Mouse (Mus musculus) yolk sac, embryonic 10.5 days (tissue): ENCODE results near the gene Grip1.
A peak's percentile ranks its signal among the peaks of the same experiment; 100 is the strongest.

Source experiments
- DNase-seq: peaks from one replicate; pipeline ENCODE4 v3.0.0-alpha.2; 2017; ENCODE audit warnings: low spot score

Gene Grip1

DNA sequence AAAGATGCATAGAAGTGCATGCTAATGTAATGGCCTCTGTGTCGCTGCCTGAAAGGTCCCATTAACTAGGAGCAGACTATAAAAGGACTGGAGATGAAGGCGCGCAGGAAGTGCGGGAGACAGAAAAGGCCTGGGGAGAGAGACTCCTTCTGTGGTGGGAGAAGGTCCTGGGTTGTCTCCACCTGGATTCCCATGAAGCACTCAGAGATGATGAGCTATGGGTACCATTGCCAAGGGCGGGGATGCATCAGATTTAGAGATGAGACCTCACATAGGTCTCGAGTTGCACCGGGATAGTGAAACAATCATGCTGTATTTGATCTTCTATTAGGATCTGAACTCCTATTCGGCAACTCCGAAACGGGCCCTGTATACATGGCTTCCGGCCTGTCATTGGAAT is 212.8 kb downstream of the Grip1 start:
- DNase-seq: no peak

DNA sequence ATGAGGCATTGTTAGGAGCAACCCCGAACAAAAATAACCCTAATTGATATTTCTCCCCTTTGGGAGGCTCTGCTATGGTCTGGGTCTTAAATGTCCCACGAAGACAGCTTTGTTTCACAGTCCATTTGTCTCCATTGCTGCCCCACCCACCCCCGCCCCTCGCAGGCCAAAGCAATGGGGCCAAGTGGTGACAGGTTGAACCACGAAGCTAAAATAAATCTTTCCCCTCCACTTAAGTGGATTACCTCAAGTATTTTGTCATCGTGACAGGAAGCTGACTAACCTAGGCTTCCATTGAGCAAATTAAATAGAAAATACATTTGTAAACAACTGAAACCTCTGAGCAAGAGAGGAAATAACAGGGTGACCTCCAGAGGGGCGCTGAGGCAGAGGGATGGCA is 216.8 kb downstream of the Grip1 start:
- DNase-seq: no peak

DNA sequence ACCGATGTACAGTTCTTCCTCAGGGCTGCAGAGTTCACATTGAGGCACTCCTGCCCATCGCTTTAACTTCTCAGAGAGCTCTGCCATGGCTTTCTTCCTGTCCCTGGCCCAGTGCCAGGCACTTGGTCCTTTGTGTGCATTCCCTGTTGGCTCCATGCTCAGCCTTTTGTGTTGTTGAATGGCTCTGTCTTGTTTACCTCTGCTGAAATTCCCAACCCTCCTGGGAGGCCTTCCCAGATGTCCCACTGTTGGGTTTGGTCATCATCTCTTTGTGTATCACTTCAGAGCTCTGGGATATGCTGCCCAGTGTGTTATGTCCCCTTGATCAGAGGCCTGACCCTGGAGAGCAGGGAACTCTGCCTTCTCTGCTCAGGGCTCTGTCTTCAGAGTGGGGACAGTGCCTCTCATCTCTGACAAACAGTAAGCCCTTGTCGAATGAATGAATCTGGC is 230.8 kb downstream of the Grip1 start:
- no peak for DNase-seq

DNA sequence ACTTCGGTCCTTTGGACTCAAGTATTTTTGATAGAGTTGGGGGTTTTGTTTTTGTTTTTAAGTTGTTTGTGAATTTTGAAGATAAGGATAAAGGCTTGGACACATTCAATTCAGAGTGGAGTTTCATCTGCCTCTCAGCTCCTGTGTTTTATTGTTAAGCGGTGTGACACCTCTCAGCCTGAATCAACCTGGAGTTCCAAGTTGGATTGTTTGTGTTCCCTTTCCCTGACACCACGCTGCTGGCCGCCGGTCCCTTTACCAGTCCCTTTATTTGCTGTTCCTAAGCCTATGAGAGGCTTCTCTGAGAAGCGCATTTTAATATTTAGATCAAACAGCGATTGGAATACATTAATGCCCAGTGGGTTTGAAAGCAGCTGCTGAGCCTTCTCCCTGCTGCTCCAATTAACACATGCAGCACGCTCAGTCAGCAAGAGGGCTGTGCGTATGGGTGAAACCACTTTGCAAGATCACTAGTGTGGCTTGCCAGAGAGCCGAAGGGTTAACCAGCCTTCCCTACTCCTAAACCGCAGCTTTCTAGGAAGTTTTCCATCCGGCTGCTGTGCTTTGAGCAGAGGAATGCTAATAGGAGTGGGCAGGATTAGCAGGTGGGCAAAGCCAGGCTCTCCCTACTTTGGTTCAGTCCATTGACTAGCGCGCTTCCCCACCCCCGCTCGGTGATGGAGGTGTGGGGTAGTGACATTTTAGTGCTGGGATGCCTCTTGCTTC is 237.9 kb downstream of the Grip1 start:
- DNase-seq: peak; percentile 15

DNA sequence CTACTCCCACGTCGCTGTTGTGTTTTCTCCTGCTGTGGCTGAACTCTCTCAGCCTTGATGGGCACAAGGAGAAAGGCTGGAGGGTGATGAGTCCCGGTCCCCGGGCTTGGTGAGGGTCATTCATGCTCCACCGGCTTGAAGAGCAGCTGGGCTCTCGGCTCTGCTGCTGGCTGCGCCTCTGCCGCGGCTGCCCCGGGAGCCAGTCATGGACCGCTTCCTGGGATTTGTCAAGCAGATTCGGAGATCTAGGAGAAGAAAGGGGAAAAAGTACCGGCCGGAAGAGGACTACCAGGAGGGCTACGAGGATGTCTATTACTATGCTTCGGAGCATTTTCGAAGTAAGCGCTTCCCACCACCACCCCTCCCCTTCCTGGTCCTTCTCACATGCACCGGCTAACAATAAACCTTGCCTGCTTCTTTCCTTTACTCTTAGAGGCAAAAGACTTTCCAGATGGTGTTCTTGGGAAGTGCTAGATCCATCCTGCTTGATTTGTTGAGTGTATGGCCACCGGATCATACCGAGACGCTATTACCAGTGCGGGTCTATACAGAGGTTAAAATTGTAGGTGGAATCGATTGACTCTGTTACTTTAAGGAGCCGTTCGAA is 238.8 kb downstream of the Grip1 start:
- DNase-seq: no peak

DNA sequence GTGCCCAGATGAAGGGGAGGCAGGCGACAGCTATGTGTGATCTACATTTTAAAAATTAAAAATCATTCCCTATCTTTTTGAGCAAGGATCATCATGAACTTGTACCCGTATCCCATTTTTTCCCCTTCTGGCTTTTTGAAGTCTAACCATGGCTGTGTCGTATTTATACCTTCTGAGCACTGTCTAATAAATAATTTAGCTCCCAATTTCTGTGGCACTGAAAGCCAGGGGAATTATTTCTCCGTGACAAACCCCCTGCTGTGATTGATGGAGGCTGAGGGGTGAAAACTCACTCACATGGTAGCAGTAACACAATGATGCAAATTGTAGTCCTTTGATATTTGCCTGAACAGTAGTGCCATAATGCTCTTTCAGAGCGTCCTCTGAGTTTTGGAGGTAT is 239.8 kb downstream of the Grip1 start:
- DNase-seq: no peak

DNA sequence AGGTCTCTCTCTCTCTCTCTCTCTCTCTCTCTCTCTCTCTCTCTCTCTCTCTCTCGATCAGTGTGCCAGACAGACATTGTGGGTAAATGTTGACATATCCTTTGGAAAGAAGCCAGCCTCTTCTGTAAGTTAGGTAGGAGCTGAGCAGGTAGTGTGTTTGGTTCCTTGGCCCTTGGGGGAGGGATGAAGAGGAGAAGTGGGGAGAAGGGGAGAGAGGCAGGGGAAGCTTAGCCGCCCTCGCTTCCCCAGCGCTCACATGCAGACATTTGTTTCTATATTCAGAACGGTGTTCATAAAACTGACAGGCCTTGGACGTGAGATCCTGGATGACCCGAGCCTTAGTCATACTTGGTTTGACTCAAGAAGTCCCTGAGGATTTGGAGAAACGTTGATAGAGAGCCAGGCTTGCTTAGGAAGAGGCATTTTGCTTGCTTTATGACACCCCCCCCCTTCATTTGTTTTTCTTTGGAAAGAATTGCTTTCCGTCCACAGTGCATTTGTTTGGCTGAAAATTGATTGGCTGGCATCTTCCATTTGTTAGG is 243.7 kb downstream of the Grip1 start:
- DNase-seq: no peak

DNA sequence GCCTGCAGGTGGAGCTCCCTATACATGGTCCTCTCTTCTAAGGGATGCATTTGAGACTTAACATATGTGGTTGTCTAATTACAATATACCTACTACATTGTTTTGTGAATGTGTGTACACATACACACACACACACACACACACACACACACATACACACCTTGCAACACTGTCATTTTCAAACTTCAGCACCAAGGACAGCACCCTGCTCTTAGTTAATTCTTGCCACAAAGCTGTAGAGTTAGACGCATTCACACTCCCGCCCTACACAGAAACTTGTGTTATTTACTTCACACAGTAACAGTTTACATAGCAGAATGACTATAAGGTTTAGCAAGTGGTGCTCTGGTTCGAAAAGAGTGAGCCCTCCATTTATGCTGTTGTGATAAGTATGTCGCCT is 251.7 kb downstream of the Grip1 start:
- DNase-seq: peak; percentile 45

DNA sequence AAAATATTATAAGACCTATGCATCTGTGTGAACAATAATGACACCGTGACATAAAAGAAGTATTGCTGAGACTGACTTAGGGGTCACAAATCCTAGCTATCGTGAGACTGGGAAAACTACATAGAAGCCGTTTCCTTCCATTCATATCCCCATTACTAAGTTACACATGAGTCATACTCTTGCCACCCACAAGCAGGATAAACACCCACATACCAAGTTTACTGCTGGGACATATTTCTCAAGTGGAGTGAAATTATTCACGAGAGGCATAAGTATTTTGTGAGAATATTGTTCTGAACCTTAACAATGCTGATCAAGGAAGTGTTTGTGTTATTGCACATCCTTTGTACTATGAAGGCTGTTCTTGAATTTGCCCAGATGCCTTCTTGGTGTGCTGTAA is 252.7 kb downstream of the Grip1 start:
- no peak for DNase-seq

DNA sequence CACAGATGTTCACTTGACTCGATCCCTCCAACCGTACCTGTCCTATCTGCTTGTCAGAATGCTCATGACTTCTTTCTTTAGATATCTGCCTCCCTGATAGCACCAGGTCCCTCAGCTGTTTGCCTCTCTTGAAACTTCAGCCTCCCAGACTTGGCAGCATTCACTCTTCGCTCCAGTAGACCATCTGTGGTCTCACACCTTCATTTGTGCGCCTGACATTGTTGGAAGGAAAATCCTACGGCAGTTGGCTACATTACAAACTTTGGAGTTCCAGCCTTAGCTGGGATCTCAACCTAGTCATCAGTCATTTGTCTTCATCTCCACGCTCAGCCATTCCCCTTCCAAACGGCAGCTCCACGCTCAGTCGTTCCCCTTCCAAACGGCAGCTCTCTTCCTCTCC is 253.4 kb downstream of the Grip1 start:
- DNase-seq: no peak

DNA sequence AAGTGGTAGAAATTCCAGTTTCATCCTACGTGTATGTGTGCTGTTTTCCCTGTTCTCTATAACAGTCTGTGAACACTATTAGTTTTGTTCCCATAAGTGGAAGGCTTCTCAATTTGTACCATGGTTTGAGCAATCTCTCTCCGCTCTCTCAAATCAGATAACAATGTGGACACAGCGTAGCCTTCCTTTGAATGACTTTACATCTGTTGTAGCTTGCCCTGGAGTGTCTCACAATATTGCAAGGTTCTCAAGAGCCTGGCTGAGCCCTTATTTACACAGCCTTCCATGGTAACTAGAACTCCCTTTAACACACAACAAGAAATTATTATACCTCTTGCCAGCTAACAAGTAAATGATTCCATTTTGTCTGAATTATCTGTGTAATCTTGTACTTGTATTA is 268.3 kb downstream of the Grip1 start:
- DNase-seq: no peak

DNA sequence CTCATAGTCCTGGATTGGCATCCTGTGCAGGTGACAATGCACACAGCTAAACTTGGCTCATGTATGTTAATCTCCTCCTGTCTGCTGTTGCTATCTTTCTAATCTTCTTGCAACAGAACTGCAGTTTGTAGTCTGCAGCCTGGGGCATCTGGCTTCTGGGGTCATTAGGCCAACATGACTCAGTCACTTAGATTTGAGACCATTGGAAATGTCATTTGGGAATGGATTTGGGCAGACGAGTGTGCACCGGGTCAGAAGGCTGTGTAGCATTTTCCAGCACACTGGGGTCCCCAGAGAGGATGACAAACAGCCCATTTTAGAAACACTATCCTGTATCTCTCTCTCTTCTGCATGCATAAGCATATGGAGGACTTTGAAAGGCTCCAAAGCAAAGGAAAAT is 268.8 kb downstream of the Grip1 start:
- DNase-seq: no peak

DNA sequence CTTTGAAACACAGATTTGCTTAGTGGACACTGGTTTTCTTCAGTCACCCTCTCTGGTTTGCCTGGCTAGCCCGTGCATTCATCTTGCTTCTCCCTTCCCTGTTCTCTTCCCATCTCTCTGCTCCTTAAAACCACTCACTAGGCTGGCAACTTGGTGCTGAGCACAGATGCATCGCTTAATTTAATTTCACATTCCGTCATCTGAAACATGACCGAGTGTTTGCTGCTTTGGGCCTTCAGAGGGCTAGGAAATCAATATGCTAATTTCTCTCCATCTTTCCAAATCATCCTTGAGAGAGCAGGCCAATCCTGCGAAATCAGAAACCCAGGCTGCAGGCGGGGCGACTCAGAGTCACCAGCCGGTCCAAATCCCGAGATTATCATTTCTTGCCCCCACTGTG is 270.0 kb downstream of the Grip1 start:
- no peak for DNase-seq

DNA sequence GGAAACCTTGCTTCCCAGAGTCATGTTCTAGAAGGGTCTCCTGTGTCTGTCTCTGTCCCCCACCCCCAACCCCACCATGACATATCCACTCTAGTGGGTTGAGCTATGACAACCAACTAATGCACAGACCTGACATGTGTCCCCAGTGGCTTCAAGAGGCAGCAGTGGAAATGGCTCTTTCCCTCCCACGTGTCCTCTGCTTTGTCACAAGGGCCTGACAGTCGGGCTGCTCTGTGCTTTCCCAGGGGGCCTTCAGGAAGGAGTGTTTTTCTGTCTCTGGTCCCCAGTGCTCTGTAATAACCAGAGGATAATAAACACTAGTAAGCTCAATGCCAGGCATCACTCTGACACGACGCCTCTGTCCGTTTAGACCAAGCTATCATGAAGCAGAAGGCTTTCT is 271.7 kb downstream of the Grip1 start:
- no peak for DNase-seq

DNA sequence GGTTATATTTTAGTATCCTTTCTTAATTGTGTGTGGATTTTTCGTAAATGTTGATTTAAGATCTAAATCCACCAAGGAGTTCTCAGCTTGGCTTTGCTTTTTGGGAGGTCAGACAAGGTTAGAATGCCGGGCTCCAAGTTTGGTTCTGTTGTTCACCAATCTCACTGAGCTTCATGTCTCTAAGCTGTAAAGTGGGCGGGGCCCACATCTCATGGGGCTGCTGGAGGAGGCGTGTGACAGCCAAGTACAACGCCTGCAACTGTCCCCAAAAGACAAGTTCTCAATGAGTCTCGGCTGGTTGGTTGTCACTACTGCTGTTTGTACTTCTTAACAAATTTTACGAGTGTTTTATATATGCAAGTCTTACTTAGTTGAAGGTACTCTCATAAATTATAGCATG is 272.3 kb downstream of the Grip1 start:
- DNase-seq: no peak

DNA sequence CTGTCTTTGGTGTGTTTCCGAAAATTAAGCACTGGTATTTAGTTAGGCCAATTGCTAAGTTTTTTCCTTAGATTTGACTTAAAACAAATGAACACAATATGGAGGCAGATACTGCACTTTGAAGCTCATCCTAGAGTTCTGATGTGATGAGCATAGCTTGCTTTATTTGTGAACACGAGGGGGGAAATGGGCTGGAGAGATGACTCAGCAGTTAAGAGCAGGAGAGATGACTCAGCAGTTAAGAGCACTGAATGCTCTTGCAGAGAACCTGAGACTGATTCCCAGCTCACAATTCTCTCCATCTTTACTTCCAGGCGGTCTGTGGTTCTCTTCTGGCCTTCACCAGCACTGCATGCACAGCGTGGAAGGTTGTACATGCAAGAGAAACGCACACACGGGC is 273.3 kb downstream of the Grip1 start:
- DNase-seq: no peak

DNA sequence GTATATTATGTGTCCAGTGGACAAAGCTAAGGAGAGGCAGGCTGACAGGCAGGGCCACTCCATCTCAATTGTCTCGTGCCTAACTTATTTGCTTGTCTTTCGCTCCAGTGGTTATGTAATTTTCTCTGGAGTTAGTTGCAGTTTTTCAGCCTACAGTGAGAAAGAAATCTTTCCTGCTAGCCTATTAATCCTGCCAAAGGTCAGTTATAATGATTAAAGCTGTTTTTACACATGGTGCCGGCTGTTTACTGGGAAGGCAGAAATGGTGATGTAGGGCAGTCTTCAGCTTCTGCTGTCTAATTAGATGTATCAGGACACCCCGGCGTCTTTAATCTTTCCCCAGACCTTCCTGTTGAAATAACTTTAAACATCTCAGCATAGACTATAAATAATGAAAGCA is 276.6 kb downstream of the Grip1 start:
- no peak for DNase-seq

DNA sequence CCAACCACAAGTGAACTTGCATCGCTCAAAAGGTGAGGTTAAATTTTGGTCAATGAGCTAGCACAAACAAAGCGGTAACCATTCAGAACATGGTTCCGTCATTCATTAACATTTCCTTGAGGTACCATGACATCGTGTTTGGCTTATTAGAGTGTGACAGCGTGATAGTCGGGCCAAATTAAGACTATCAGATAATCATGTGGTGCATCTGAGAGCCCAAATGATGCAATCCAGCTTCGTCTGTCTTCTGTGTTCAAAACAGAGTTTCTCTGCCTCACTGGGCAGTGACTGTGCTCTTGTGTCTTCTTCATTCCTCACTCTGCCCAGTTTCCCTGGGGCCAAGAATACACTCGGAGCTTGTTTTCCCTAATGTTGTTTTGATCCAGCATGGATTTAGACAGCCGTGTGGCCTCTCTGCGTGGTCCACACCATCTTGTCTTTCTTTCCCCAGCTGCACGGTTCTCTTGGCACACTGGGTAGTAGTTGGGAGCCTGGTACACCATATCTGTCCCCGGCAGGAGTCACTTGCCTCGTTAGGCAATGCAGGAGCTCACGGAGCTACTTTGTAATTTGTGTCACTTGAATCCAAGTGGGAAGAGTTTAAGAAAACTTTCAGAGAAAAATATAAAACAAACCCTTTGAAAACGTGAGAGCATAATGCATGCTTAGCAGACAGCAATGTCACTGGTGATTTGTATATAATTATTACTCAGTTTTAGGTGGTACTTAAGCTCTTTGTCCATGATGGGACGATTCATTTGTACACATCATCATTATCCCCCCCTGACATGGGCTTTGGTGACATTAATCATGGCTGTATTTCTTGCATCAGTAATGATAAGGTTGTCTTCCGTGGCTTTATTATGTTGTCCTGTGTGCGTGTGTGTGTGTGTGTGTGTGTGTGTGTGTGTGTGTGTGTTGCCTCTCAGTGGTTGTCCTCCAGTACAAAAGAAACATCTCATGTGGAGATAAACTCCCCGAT is 281.7 kb downstream of the Grip1 start:
- no peak for DNase-seq

DNA sequence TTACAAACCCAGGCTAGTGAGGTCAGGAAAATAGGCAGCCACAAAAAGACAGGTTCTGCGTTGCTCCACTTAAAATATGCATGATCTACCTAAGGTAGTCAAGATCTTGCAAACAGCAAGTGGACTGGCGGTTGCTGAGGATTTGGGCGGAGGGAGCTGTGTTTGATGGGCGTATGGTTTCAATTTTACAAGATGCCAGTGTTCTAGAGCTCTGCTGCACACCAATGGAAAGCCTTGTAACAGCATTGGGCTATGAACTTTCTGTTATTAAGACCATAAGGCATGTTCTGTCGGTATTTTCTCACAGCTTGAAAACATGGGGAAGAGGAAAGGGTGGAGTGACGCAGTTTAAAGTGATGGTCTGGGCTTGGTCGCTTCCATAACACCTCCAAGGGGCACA is 285.8 kb downstream of the Grip1 start:
- no peak for DNase-seq

DNA sequence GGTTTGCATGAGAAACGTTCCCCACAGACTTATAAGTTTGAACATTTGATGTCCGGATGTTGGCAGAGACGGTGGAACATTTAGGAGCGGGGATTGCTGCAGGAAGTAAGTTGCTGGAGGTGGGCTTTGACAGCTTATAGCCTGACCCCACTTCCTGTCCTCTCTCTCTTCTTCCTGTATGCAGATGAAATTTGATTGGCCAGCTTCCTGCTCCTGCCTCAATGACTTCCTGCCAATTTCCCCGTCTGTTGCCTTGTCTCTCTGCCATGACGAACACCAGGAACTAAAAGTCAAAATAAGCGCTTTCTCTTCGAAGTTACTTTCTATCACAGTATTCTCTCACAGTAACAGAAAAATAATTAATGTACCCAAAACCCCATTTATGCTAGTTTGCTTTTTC is 289.1 kb downstream of the Grip1 start:
- DNase-seq: no peak

DNA sequence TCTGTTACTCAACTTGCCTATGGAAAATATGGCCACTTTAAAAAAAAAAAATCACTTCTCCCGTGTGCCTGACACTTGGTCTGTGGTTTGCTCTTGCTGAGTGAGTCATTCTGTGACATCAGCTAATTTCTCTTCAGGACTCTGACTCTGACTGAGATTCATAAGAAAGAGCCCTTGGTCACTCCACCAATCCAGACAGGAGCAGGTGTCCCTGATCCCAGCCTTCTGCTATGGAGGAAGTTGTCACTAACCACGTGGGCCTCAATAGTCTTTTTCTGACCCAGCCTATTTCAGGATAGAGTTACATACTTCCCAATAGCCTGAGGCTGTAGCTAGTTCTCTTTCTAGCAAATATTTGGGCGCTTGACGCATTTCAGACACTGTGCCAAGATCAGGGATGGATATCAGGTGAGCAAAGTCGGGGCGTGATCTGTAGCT is 298.8 kb downstream of the Grip1 start:
- no peak for DNase-seq

DNA sequence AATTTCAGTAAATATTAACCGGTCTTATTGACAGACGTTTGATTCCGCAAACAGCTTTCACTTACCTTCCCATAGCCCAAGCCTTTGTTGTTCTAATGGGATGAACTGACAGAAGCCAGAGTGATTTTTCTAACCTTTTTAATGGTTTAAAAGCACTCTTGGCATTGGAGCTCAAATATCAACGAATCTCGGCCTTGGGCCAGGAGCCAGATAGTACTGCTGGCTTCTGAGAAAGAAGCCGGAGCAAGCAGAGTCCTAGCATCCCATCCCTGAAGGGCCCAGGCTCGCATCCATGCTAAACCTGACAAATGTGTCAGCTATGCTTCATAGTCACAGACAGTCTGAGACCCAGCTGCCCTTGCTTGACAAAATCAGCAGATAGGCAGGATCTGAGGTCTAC is 302.6 kb downstream of the Grip1 start:
- DNase-seq: no peak

DNA sequence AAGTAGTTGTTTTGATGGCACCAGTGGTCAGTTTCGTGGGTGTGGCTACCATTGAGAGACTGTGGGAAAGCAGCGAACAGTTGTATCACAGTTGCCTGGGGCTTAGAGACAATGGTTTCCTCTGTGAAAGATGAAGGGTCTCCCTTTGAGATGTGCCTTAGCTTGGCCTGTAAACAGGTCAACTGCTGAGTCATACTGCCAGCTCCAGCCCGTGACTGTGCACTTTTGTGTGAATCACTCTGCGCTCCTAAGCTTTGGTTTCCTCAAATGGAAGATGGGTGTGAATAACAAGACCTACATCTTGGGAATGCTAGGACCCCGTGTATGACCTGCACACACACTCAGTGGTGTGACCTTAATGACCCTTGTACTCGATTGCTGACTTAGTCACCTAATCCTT is 303.6 kb downstream of the Grip1 start:
- no peak for DNase-seq
